Mouse (Mus musculus) spleen, adult 2 months (tissue): ENCODE data around the gene Zdhhc16.

ENCODE experiments used
- CTCF ChIP-seq: fragments of 200-500 bp; IDR thresholded peaks from 2 replicates; pipeline ENCODE4 v1.5.1; 2011; ENCODE audit warnings: mild to moderate bottlenecking, inconsistent platforms; ENCODE audit not compliant: insufficient read depth, insufficient read length, insufficient replicate concordance; ENCODE audit errors: extremely low read depth
- POLR2A ChIP-seq: fragments of 200-500 bp; IDR thresholded peaks from 2 replicates; pipeline ENCODE4 v1.6.1; 2011; ENCODE audit warnings: low read depth, low read length, inconsistent platforms

GRCm38 (mm10) chr19:41991926-41992477 lies 58.7 kb downstream of the Zdhhc16 start:
- no peak for TF ChIP-seq CTCF
- no peak for TF ChIP-seq POLR2A
